In the genomic region with DNA sequence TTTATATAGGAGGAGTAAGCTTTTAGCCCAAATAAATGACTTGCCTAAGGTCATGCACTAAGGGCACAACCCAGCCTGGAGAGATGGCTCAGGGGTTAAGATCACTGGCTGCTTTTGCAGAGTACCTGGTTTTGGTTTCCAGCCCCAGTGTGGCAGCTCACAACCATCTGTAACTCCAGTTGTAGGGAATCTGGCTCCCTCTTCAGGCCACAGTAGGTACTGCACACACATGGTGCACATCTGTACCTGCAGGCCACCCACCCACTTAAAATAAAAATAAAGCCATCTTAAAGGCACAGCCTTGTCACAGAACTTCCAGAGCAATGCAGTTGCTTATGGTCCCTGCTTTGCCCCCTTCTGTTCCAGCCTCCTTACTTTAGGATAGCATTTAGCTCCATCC, we compare ENCODE assay signal across 14 mouse cellular contexts. TPM values are rescaled to one million over a fixed set of nuclear protein-coding genes. Genes with fewer than 3 reads are reported as not detected.
DNase-seq lines count a peak whose midpoint lies in the region; ATAC-seq and TF ChIP-seq lines count a peak whose summit lies in the region.
"Had no signal": no experiment of that assay in that cellular context is flagged by ENCODE, and none has a peak within 500 bp of the region (broad histone marks: within the 10 kb centered on the region; RNA-seq: fewer than 3 reads in every experiment).

No protein-coding gene starts in this region.

- no peak for ATAC-seq in heart, postnatal 0 days (ENCODE audit: insufficient read depth, low read depth)
- no peak for ATAC-seq in lung, postnatal 0 days
- ATAC-seq: forebrain, embryonic 13.5 days had no signal

- no peak overlapping the region for H3K27ac ChIP-seq in heart, postnatal 0 days (ENCODE audit: low read depth)
- no peak overlapping the region for H3K27ac ChIP-seq in lung, postnatal 0 days (ENCODE audit: low read length)
- H3K27ac ChIP-seq in MEL (ENCODE audit: control insufficient read depth, low read depth, low read length), result no peak overlapping the region
- no peak overlapping the region for H3K27ac ChIP-seq in small intestine, adult 2 months (ENCODE audit: insufficient read depth, low read depth, low read length)
- H3K27ac ChIP-seq: forebrain, embryonic 13.5 days; hindbrain, embryonic 15.5 days; liver, embryonic 15.5 days had no signal

- no peak for TF ChIP-seq EP300 in heart, postnatal 0 days (IDR thresholded peaks at IDR 0.05; ENCODE audit: low read depth)
- no peak for TF ChIP-seq EP300 in lung, postnatal 0 days (IDR thresholded peaks at IDR 0.05)
- no peak for TF ChIP-seq EP300 in MEL (IDR thresholded peaks at IDR 0.05; ENCODE audit: low read depth in 1 of 2, low read length in 2 of 2)

- no peak for DNase-seq in heart, postnatal 0 days (ENCODE audit: low spot score)
- DNase-seq in heart, postnatal 36 days, result no peak
- no peak for DNase-seq in lung, postnatal 0 days (ENCODE audit: low spot score)
- no peak for DNase-seq in lung, postnatal 25 days (ENCODE audit: low spot score)
- DNase-seq in MEL (ENCODE audit: low read depth, low spot score), result peak; percentile 53
- DNase-seq in adrenal gland, postnatal 4 days (ENCODE audit: low spot score in 2 of 2), result no peak
- DNase-seq in adrenal gland, postnatal 25 days, result no peak
- DNase-seq: gastrocnemius, postnatal 25 days; kidney, postnatal 10 days had no signal

- H3K4me2 ChIP-seq in heart, postnatal 0 days (ENCODE audit: low read depth, low read length), result no peak overlapping the region
- H3K4me2 ChIP-seq in lung, postnatal 0 days (replicated peaks; ENCODE audit: low read depth, low read length), result no peak overlapping the region
- H3K4me2 ChIP-seq: forebrain, embryonic 13.5 days; hindbrain, embryonic 15.5 days; liver, embryonic 15.5 days had no signal

- no peak for TF ChIP-seq POLR2A in MEL (IDR thresholded peaks at IDR 0.05; ENCODE audit: control insufficient read depth in 1 of 2, insufficient read depth in 1 of 2, low read depth in 1 of 2, low read length in 2 of 2, poor library complexity in 1 of 2)
- TF ChIP-seq POLR2A in small intestine, adult 2 months (IDR thresholded peaks at IDR 0.05; ENCODE audit: low read depth, low read length), result no peak

- no peaks in the 10 kb centered on the region for H3K36me3 ChIP-seq in heart, postnatal 0 days (replicated peaks; ENCODE audit: control insufficient read depth, insufficient read depth, low read length)
- H3K36me3 ChIP-seq in lung, postnatal 0 days (ENCODE audit: insufficient read depth, low read length), result no peaks in the 10 kb centered on the region
- no peaks in the 10 kb centered on the region for H3K36me3 ChIP-seq in MEL (ENCODE audit: control insufficient read depth in 1 of 2, insufficient read depth in 2 of 2, low read length in 2 of 2)
- no peaks in the 10 kb centered on the region; the same call in 1 of the 2 replicates for H3K36me3 ChIP-seq in small intestine, adult 2 months (ENCODE audit: control insufficient read depth, insufficient read depth, low read length)
- H3K36me3 ChIP-seq: hindbrain, embryonic 15.5 days; liver, embryonic 15.5 days had no signal

- no peaks in the 10 kb centered on the region for H3K4me1 ChIP-seq in heart, postnatal 0 days (ENCODE audit: control insufficient read depth, insufficient read depth)
- H3K4me1 ChIP-seq in lung, postnatal 0 days (ENCODE audit: insufficient read depth, low read depth, low read length), result no peaks in the 10 kb centered on the region
- H3K4me1 ChIP-seq in MEL (ENCODE audit: control insufficient read depth in 1 of 2, insufficient read depth in 2 of 2, low read length in 2 of 2), result no peaks in the 10 kb centered on the region
- no peaks in the 10 kb centered on the region for H3K4me1 ChIP-seq in small intestine, adult 2 months (ENCODE audit: control insufficient read depth, insufficient read depth, insufficient read length, low read length)
- H3K4me1 ChIP-seq: forebrain, embryonic 13.5 days; hindbrain, embryonic 15.5 days; liver, embryonic 15.5 days had no signal

- no peaks in the 10 kb centered on the region for H3K27me3 ChIP-seq in heart, postnatal 0 days (ENCODE audit: control insufficient read depth, insufficient read depth, low read length)
- H3K27me3 ChIP-seq in lung, postnatal 0 days (replicated peaks; ENCODE audit: insufficient read depth, low read length), result no peaks in the 10 kb centered on the region
- H3K27me3 ChIP-seq in MEL (ENCODE audit: control insufficient read depth in 1 of 2, insufficient read depth in 2 of 2, low read length in 2 of 2), result no peaks in the 10 kb centered on the region
- no peaks in the 10 kb centered on the region for H3K27me3 ChIP-seq in small intestine, adult 2 months (ENCODE audit: control insufficient read depth, insufficient read depth, low read length)
- H3K27me3 ChIP-seq: forebrain, embryonic 13.5 days; hindbrain, embryonic 15.5 days; liver, embryonic 15.5 days had no signal

- H3K4me3 ChIP-seq in heart, postnatal 0 days (ENCODE audit: low read depth, low read length), result no peak overlapping the region
- H3K4me3 ChIP-seq in lung, postnatal 0 days (ENCODE audit: low read depth, low read length), result no peak overlapping the region
- H3K4me3 ChIP-seq in MEL (ENCODE audit: control insufficient read depth in 1 of 2, insufficient read depth in 1 of 2, low read depth in 2 of 2, low read length in 2 of 2), result no peak overlapping the region
- no peak overlapping the region for H3K4me3 ChIP-seq in small intestine, adult 2 months (ENCODE audit: low read depth, low read length)
- H3K4me3 ChIP-seq: forebrain, embryonic 13.5 days; hindbrain, embryonic 15.5 days; liver, embryonic 15.5 days; myocyte had no signal

- intact Hi-C loops in heart, postnatal 36 days (cut with DNase I), result no loop called here

- no peaks in the 10 kb centered on the region for H3K9me3 ChIP-seq in heart, postnatal 0 days (replicated peaks; ENCODE audit: control insufficient read depth, low read length)
- no peaks in the 10 kb centered on the region for H3K9me3 ChIP-seq in lung, postnatal 0 days (ENCODE audit: low read length)
- H3K9me3 ChIP-seq in MEL (replicated peaks; ENCODE audit: insufficient read depth, low read length), result no peaks in the 10 kb centered on the region
- H3K9me3 ChIP-seq: forebrain, embryonic 13.5 days; hindbrain, embryonic 15.5 days; liver, embryonic 15.5 days had no signal

- TF ChIP-seq CTCF in heart, postnatal 0 days (IDR thresholded peaks at IDR 0.05; ENCODE audit: low read depth), result 0 out of 2 replicates have a peak, but pooled peaks have one; percentile 6
- peak; percentile 32; the same call in 1 of the 2 replicates for TF ChIP-seq CTCF in lung, postnatal 0 days (IDR thresholded peaks at IDR 0.05)
- TF ChIP-seq CTCF in MEL (IDR thresholded peaks at IDR 0.05 in 2 of 3, conservative IDR thresholded peaks at IDR 0.05 in 1 of 3; ENCODE audit: control insufficient read depth in 1 of 3, insufficient read depth in 1 of 3, low read depth in 2 of 3, low read length in 3 of 3, poor library complexity in 1 of 3, severe bottlenecking in 1 of 3), result peak; percentile 57 to 88 (median 61)
- peak; percentile 50; the same call in 1 of the 2 replicates for TF ChIP-seq CTCF in small intestine, adult 2 months (IDR thresholded peaks at IDR 0.05; ENCODE audit: extremely low read depth, insufficient read length, insufficient replicate concordance, low read depth, low read length)

- no peaks in the 10 kb centered on the region for H3K79me2 ChIP-seq in MEL (ENCODE audit: control insufficient read depth, insufficient read depth, low read length, poor library complexity)

- TF ChIP-seq RAD21 in MEL (IDR thresholded peaks at IDR 0.05; ENCODE audit: low read depth, low read length), result peak; percentile 27

- no peak overlapping the region for H3K9ac ChIP-seq in heart, postnatal 0 days (replicated peaks; ENCODE audit: low read depth, low read length)
- H3K9ac ChIP-seq in lung, postnatal 0 days (replicated peaks; ENCODE audit: low read depth), result no peak overlapping the region
- no peak overlapping the region for H3K9ac ChIP-seq in MEL (ENCODE audit: control insufficient read depth, low read depth, low read length, poor library complexity, severe bottlenecking)
- H3K9ac ChIP-seq: forebrain, embryonic 13.5 days; hindbrain, embryonic 15.5 days; liver, embryonic 15.5 days had no signal

TF ChIP-seq in MEL, 35 proteins besides CTCF, POLR2A, EP300 and RAD21:
- TF ChIP-seq MEF2A (IDR thresholded peaks at IDR 0.05; ENCODE audit: extremely low read depth, insufficient replicate concordance, low read depth, low read length, poor library complexity, severe bottlenecking) (no peak), KAT2A (conservative IDR thresholded peaks at IDR 0.05; ENCODE audit: low read depth, low read length) (no peak), ZC3H11A (IDR thresholded peaks at IDR 0.05; ENCODE audit: low read depth, low read length) (no peak), GABPA (IDR thresholded peaks at IDR 0.05; ENCODE audit: low read depth, low read length) (no peak), ETS1 (IDR thresholded peaks at IDR 0.05; ENCODE audit: low read depth, low read length) (no peak), MAZ (IDR thresholded peaks at IDR 0.05; ENCODE audit: low read depth, low read length) (no peak), GATA1 (IDR thresholded peaks at IDR 0.05; ENCODE audit: low read depth, low read length) (no peak), UBTF (IDR thresholded peaks at IDR 0.05; ENCODE audit: borderline replicate concordance, insufficient read depth, low read depth, low read length) (no peak), NRF1 (IDR thresholded peaks at IDR 0.05; ENCODE audit: insufficient read depth, low read depth, low read length, poor library complexity, severe bottlenecking) (no peak), ZMIZ1 (IDR thresholded peaks at IDR 0.05; ENCODE audit: low read depth, low read length) (no peak), CHD1 (IDR thresholded peaks at IDR 0.05; ENCODE audit: low read depth, low read length) (no peak), USF1 (IDR thresholded peaks at IDR 0.05; ENCODE audit: low read depth, low read length) (no peak), MAFK (IDR thresholded peaks at IDR 0.05; ENCODE audit: borderline replicate concordance, low read depth, low read length) (no peak), ELF1 (IDR thresholded peaks at IDR 0.05; ENCODE audit: low read depth, low read length) (no peak)

RNA-seq across cellular contexts. Expression of a gene that starts 24.7 kb away (rescaled TPM):
- total RNA-seq in heart, postnatal 0 days (2014; rRNA removed; ENCODE audit: low replicate concordance), result 10.0 and 12.2 TPM in 2 replicates
- 5.7 TPM in 2 replicates for polyA plus RNA-seq in heart, postnatal 0 days (2015; fragmentation: Nextera tagmentation; extraction: Ambion mirVana)
- 1 to 10 TPM; 5.9 to 6.6 TPM for total RNA-seq in heart, postnatal 36 days (2021)
- 5.0 and 5.1 TPM in 2 replicates for polyA plus RNA-seq in lung, postnatal 0 days (2015; fragmentation: Nextera tagmentation; extraction: Ambion mirVana)
- total RNA-seq in MEL (2012; rRNA removed), result 9.1 and 14.2 TPM in 2 replicates
- 10 to 100 TPM in 1 of 2 experiments, not detected in 1; 12.1 TPM for polyA plus RNA-seq in MEL (2012; ENCODE audit: insufficient read depth in 1 of 2, insufficient read length in 2 of 2, low read depth in 1 of 2, low replicate concordance in 2 of 2, missing spikeins in 1 of 2)
- polyA plus RNA-seq in small intestine, adult 2 months (2012; rRNA removed), result 3.5 and 4.8 TPM in 2 replicates
- 10 to 100 TPM; 23.9 to 26.5 TPM for total RNA-seq in adrenal gland, postnatal 4 days (2021)
- 25.3 and 25.7 TPM in 2 replicates for total RNA-seq in adrenal gland, postnatal 25 days (2021)

Comparison
In these comparisons a context has a peak if more than half of its experiments do, and no peak if none do; other contexts are left out.
1. CTCF ChIP-seq: peak in every context shown above with its lines; median percentile 61 in MEL; 50 in small intestine, adult 2 months; 32 in lung, postnatal 0 days; 6 in heart, postnatal 0 days.